Mouse (Mus musculus): ENCODE data around the gene Macrod2. TPM values are rescaled to one million over a fixed set of nuclear protein-coding genes. Genes with fewer than 3 reads are reported as not detected.

The Macrod2 gene
- total and polyA plus RNA-seq, 2 experiments from 2014 or later, result 37.3 to 67.2 TPM

DNA sequence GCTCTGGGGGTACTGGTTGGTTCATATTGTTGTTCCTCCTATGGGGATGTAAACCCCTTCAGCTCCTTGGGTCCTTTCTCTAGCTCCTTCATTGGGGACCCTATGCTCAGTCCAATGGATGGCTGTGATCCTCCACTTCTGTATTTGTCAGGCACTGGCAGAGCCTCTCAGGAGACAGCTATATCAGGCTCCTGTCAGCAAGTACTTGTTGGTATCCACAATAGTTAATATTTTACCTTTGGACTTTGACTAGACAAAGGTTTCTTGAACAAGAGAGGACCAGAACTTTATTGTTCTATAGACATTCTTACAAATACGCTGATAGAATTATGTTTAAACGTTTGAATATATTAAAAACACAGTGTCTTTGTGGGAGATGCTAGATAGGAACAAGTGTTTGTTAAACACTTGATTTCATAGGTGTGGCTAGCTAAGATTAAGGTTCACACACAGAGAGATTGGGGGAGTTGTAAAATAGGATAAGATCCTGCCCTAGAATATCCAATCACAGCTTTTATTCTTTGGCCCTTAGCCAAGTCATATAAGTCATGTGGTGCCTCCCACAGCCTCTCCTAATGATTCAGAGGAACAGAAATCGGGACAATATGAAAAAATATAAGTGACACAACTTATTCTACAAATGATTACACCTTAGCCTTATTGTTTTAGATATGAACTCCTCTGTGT lies 501.4 kb downstream of the Macrod2 start:
- no peak for TF ChIP-seq CTCF (IDR thresholded peaks at IDR 0.05)
- H3K4me2 ChIP-seq (ENCODE audit: low read depth, low read length, poor library complexity, severe bottlenecking), result no peak overlapping the region
- H3K36me3 ChIP-seq (ENCODE audit: insufficient read depth, low read length), result no peaks in the 10 kb centered on the region
- H3K27me3 ChIP-seq (ENCODE audit: insufficient read depth, low read length), result no peaks in the 10 kb centered on the region
- no peak overlapping the region for H3K27ac ChIP-seq (ENCODE audit: low read depth, low read length)
- H3K9me3 ChIP-seq (ENCODE audit: low read length), result no peaks in the 10 kb centered on the region
- no peak overlapping the region for H3K9ac ChIP-seq (replicated peaks; ENCODE audit: low read length, poor library complexity, severe bottlenecking)
- ATAC-seq (ENCODE audit: low FRiP score) (no peak), DNase-seq (ENCODE audit: low spot score) (no peak)
- H3K4me3 ChIP-seq (ENCODE audit: low read depth, low read length), result no peak overlapping the region
- WGBS, result 85% methylated on average over 3 of the region's 3 CpGs
- H3K4me1 ChIP-seq (ENCODE audit: insufficient read depth, low read length), result no peaks in the 10 kb centered on the region

DNA sequence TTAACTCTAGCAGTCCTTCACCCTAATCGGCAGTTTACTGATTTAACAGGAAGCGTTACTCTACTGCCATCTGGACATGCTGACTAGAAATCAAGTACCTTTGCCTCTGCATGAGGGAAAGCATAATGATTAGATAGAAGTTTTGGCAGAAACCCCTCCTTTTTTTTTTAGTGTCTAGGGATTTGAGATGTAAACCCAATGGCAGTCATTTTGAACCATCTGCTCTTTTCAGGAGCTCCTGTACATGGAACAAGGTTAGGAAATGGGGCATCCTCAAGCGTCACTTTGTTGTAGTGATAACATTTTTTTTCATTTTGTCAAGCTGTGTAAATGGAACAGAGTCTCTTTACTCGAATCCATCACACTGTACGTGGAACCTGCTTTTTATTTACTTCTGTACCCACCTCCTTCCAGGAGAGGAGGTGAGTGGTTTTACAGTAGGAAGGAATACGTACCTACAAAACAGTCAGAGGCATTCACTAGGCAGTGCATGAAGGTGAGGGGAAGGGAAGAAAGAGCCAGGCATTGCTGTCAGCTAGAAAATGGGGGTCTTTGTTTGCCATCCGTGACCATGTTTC lies 503.4 kb downstream of the Macrod2 start:
- Histone ChIP-seq H3K9ac (replicated peaks; ENCODE audit: low read length, poor library complexity, severe bottlenecking) (no peak overlapping the region), H3K4me1 (ENCODE audit: insufficient read depth, low read length) (no peaks in the 10 kb centered on the region), H3K36me3 (ENCODE audit: insufficient read depth, low read length) (no peaks in the 10 kb centered on the region), H3K27me3 (ENCODE audit: insufficient read depth, low read length) (no peaks in the 10 kb centered on the region), H3K9me3 (ENCODE audit: low read length) (no peaks in the 10 kb centered on the region), H3K4me2 (ENCODE audit: low read depth, low read length, poor library complexity, severe bottlenecking) (no peak overlapping the region), H3K27ac (ENCODE audit: low read depth, low read length) (no peak overlapping the region), H3K4me3 (ENCODE audit: low read depth, low read length) (no peak overlapping the region)
- ATAC-seq (ENCODE audit: low FRiP score) (no peak), DNase-seq (ENCODE audit: low spot score) (peak; percentile 35)
- WGBS, result 69% methylated on average over 7 of the region's 7 CpGs
- no peak for TF ChIP-seq CTCF (IDR thresholded peaks at IDR 0.05)

DNA sequence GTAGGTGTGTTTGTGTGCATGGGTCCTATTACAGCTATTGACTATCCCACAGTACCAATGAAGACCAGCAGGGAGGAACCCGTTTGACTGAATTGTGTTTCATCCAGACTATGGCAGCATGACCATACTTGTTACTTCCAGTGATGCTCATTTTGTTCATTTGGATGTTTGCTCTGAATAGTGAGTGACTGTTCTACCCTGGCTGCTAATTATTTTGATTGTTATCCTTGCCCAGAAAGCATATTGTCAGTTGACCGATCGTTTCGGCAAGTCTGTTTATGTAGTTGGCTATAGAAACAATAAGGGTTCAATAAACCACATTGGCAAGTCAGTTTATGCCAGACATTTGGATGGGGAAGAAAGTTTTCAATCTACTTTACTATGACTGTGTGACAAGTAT lies 510.2 kb downstream of the Macrod2 start:
- Histone ChIP-seq H3K36me3 (ENCODE audit: insufficient read depth, low read length) (no peaks in the 10 kb centered on the region), H3K9me3 (ENCODE audit: low read length) (no peaks in the 10 kb centered on the region), H3K9ac (replicated peaks; ENCODE audit: low read length, poor library complexity, severe bottlenecking) (no peak overlapping the region), H3K4me1 (ENCODE audit: insufficient read depth, low read length) (no peaks in the 10 kb centered on the region), H3K27ac (ENCODE audit: low read depth, low read length) (no peak overlapping the region), H3K4me2 (ENCODE audit: low read depth, low read length, poor library complexity, severe bottlenecking) (no peak overlapping the region), H3K27me3 (ENCODE audit: insufficient read depth, low read length) (no peaks in the 10 kb centered on the region), H3K4me3 (ENCODE audit: low read depth, low read length) (no peak overlapping the region)
- DNase-seq (ENCODE audit: low spot score) (no peak), ATAC-seq (ENCODE audit: low FRiP score) (no peak)
- TF ChIP-seq CTCF (IDR thresholded peaks at IDR 0.05), result no peak
- WGBS, result 87% methylated on average over 4 of the region's 4 CpGs

DNA sequence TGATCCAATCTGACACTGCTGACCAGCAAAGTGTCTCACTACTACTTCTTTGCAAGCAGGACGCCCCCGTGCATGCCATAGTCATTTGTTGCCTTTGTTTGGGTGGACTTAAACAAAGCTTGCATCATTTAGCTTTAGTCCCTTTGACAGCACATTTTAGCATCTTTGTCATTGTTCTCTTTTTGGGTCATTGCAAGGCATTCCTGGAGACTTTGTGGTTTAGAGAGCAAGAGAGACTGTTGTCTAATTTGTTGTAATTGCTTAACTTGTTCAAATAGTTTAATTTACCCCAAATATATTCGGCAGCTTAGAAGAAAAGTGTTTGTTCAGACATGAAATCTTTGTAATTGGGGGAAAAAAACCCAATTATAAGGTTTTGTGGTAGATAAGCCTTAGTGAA lies 511.0 kb downstream of the Macrod2 start:
- no peaks in the 10 kb centered on the region for H3K36me3 ChIP-seq (ENCODE audit: insufficient read depth, low read length)
- DNase-seq (ENCODE audit: low spot score) (no peak), ATAC-seq (ENCODE audit: low FRiP score) (no peak)
- no peak for TF ChIP-seq CTCF (IDR thresholded peaks at IDR 0.05)
- no peaks in the 10 kb centered on the region for H3K9me3 ChIP-seq (ENCODE audit: low read length)
- H3K27me3 ChIP-seq (ENCODE audit: insufficient read depth, low read length), result no peaks in the 10 kb centered on the region
- H3K4me1 ChIP-seq (ENCODE audit: insufficient read depth, low read length), result no peaks in the 10 kb centered on the region
- H3K4me2 ChIP-seq (ENCODE audit: low read depth, low read length, poor library complexity, severe bottlenecking), result no peak overlapping the region
- no peak overlapping the region for H3K27ac ChIP-seq (ENCODE audit: low read depth, low read length)
- no peak overlapping the region for H3K4me3 ChIP-seq (ENCODE audit: low read depth, low read length)
- no peak overlapping the region for H3K9ac ChIP-seq (replicated peaks; ENCODE audit: low read length, poor library complexity, severe bottlenecking)
- WGBS, result 62% methylated on average over 3 of the region's 3 CpGs

DNA sequence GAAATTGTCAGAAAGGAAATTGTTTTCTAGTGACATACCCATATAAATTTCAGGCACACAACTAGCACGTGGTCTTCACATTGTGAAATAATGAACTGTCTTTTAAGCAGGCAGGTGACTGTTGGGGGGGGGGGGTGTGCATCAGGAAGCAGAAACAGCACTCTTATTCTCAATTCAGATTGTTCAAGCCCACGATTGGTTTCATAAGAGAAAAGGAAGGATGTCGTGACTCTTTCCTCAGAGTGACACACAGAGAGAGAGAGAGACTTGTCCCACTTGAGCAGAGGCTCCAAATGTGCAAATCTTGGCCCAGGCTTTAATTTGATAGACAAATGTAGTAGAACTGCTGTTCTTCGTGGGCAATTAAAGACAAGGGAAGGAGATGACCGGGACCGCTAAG lies 516.4 kb downstream of the Macrod2 start:
- no peaks in the 10 kb centered on the region for H3K36me3 ChIP-seq (ENCODE audit: insufficient read depth, low read length)
- no peak for ATAC-seq (ENCODE audit: low FRiP score)
- no peak for DNase-seq (ENCODE audit: low spot score)
- H3K4me3 ChIP-seq (ENCODE audit: low read depth, low read length), result no peak overlapping the region
- TF ChIP-seq CTCF (IDR thresholded peaks at IDR 0.05), result no peak
- WGBS, result 69% methylated on average over 6 of the region's 6 CpGs
- H3K4me2 ChIP-seq (ENCODE audit: low read depth, low read length, poor library complexity, severe bottlenecking), result no peak overlapping the region
- no peak overlapping the region for H3K9ac ChIP-seq (replicated peaks; ENCODE audit: low read length, poor library complexity, severe bottlenecking)
- H3K4me1 ChIP-seq (ENCODE audit: insufficient read depth, low read length), result no peaks in the 10 kb centered on the region
- no peaks in the 10 kb centered on the region for H3K27me3 ChIP-seq (ENCODE audit: insufficient read depth, low read length)
- no peaks in the 10 kb centered on the region for H3K9me3 ChIP-seq (ENCODE audit: low read length)
- no peak overlapping the region for H3K27ac ChIP-seq (ENCODE audit: low read depth, low read length)

DNA sequence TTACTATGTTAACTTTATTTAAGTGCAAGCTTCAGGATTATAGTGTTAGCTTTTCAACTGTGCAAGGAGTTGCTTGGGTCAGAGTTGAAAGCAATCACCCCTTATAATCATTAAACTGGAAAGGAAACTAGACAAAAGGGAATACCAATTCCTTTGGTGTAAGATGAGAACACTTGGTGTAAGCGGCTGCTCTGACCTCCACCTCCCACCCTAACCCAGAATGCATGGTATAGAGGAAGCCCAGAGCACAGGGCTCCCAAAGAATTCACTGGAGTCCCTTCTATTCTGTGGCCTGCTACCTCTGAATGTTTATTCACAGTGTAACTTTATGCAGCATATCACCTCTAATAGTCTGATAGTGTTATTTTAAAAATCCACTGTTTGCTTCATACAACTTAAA lies 517.1 kb downstream of the Macrod2 start:
- Histone ChIP-seq H3K9me3 (ENCODE audit: low read length) (no peaks in the 10 kb centered on the region), H3K27me3 (ENCODE audit: insufficient read depth, low read length) (no peaks in the 10 kb centered on the region), H3K9ac (replicated peaks; ENCODE audit: low read length, poor library complexity, severe bottlenecking) (no peak overlapping the region), H3K4me2 (ENCODE audit: low read depth, low read length, poor library complexity, severe bottlenecking) (no peak overlapping the region), H3K4me3 (ENCODE audit: low read depth, low read length) (no peak overlapping the region), H3K4me1 (ENCODE audit: insufficient read depth, low read length) (no peaks in the 10 kb centered on the region), H3K27ac (ENCODE audit: low read depth, low read length) (no peak overlapping the region), H3K36me3 (ENCODE audit: insufficient read depth, low read length) (no peaks in the 10 kb centered on the region)
- TF ChIP-seq CTCF (IDR thresholded peaks at IDR 0.05), result no peak
- 63% methylated on average over 1 of the region's 1 CpGs for WGBS
- ATAC-seq (ENCODE audit: low FRiP score), result no peak
- DNase-seq (ENCODE audit: low spot score), result no peak

All from midbrain, postnatal 0 days (tissue).